Mouse (Mus musculus) kidney, adult 9 months (tissue): ENCODE measurements around the gene Smim11.
A peak's percentile ranks its signal among the peaks of the same experiment; 100 is the strongest.

Source experiments
- DNase-seq: peaks from one replicate; pipeline ENCODE4 v3.0.0; 2022

The Smim11 gene

GRCm38 (mm10) chr16:92300649-92301411 is at the start of gene Smim11:
Smim11 (plus strand) TSS chr16:92301286.
- peak; percentile 96 for DNase-seq

- DNase-seq, result no peak
These were observed 46.8 kb upstream of the Smim11 start for GRCm38 (mm10) chr16:92254316-92254715.

- no peak for DNase-seq
These were observed 33.2 kb upstream of the Smim11 start for GRCm38 (mm10) chr16:92267861-92268260.

GRCm38 (mm10) chr16:92274516-92274915 is 26.6 kb upstream of the Smim11 start:
- no peak for DNase-seq

DNA sequence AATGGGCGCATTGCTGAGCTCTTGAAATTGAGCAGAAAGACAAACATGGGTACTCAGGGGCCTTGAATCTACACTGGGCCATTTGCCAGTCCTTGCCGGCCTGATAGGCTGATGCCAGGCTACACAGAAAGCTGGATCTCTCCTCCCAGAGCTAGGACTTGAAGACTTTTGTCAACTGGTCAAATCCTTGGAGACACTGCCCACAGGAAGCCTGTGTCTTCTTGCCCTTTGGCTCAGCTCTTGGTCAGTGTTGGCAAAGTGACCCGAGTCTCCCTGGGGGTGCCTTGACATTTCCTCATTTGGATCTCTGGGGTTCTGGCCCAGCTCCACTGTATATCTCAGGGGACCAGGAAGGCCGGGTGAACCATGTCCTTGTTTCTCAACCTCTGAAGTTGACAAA is 25.6 kb upstream of the Smim11 start:
- no peak for DNase-seq

GRCm38 (mm10) chr16:92282671-92283070 is 18.4 kb upstream of the Smim11 start:
- no peak for DNase-seq

DNA sequence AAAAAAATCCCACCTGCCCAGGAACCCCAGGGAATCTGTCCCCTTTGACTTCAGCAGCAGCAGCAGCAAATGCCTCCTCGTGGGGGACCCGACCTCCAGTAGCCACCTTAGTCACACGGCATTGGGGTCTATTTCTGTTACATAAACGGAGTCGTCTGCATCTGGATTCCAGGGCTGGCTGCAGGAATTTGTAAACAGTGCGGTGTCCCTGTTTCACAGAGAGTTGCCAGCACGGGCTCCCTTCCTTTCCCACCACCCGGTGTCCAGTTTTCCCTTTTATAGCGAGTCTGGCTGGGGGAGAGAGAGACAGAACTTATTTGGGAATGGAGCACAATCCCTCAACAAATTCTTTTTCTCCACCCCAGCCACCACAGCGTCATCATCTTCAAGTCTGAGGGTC is 16.0 kb upstream of the Smim11 start:
- DNase-seq, result no peak

- peak; percentile 85 for DNase-seq
These were observed 14.5 kb upstream of the Smim11 start for GRCm38 (mm10) chr16:92286609-92287008.

GRCm38 (mm10) chr16:92288778-92289177 is 12.3 kb upstream of the Smim11 start:
- peak; percentile 36 for DNase-seq

GRCm38 (mm10) chr16:92290045-92290444 is 11.0 kb upstream of the Smim11 start:
- DNase-seq, result no peak

DNA sequence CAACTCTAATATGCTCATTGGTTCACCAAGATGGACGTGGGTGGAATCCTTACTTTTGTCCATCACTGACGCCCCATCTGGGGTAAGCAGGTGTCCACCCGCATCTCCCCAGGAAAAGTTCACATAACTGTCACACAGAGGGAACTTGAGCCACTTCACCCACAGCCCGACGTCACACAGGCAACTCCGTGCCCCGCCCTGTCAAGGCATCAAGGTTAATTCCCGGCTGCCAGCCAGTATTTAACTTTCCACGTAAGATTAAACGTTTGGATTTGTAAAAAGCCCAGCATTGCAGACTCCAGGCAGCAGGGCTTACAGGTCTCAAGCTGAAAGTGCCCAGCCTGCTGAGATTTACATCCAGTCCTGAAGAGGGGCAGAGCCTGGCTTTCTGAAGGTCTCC is 9.0 kb upstream of the Smim11 start, which contains the start of gene Kcne2:
TSS of gene Kcne2 (plus strand) at position 289 of the 400 bp plus-strand sequence.
- DNase-seq, result no peak

DNA sequence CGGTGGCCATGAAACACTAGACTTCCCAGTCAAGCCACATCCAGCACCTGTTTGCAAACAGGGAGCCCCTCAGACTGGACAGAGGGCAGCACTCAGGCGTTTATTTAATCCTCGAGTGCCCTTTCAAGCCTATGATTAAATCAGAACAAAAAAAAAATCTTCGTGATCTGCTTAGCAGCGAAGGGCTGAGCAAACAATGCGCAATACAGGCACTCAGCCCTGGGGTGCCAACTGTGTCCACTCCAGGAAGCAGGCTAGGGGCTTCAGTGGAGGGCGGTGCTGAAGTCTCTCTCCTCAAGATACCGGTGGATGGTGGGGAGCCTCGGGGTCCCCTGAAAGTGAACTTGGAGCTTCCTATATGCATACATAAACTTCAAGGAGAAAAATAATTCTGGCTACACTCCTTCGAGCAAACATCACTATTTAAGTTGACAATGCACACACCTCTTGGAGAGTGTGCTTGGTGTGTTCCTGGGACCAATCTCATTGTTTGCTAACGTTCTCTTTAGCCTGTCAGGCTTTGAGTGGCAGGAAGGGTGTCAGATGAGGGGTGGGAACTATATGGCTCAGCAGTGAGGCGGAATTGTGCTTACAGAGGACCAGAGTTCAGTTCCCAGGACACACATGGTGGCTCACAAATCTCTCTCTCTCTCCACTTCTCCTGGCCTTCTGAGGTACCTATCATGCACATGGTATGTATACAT is 6.7 kb upstream of the Smim11 start:
- DNase-seq, result no peak

- DNase-seq, result no peak
These were observed 5.8 kb upstream of the Smim11 start for GRCm38 (mm10) chr16:92295328-92295727.

GRCm38 (mm10) chr16:92301412-92301806 is 323 bp downstream of the Smim11 start:
- no peak for DNase-seq

GRCm38 (mm10) chr16:92301989-92302388 is 903 bp downstream of the Smim11 start:
- DNase-seq, result no peak

DNA sequence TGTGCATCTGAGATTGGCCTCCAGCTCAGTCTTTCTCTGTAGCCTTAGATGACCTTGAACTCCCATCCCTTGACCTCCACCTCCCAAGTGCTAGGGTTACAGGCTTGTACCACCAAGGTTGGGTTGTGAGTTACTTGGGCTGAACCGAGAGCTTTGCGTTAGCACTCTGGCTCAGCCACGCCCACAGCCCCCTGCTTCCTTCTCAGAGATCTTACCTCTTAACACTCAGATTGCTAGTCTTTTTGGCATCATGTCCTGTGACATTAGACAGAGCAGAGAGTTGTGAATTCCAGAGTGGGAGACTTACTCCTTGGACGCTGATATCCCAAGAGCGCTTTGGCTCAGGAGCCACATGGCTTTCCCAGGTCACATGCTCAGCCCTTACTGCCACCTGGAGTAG is 1.4 kb downstream of the Smim11 start:
- peak; percentile 22 for DNase-seq

DNA sequence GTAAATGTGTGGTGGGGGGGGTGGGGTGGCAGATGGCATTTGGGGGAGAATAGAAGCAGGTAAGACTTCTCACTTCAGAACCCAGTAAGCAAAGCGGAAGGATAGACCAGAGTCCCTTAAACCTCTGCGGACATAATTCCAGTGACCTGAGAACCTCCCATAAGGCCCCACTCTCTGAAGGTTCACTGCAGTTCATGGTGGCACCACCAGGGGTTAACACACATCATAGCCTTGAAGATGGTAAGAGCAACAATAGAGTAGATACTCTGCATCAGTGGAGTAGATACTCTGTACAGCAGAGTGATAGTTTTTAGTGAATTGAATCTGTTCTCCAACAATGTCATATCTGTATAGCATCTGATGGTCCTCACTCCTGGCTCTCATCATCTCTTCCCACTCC is 4.4 kb downstream of the Smim11 start:
- no peak for DNase-seq

- no peak for DNase-seq
These were observed 6.9 kb downstream of the Smim11 start for GRCm38 (mm10) chr16:92307947-92308346.

DNA sequence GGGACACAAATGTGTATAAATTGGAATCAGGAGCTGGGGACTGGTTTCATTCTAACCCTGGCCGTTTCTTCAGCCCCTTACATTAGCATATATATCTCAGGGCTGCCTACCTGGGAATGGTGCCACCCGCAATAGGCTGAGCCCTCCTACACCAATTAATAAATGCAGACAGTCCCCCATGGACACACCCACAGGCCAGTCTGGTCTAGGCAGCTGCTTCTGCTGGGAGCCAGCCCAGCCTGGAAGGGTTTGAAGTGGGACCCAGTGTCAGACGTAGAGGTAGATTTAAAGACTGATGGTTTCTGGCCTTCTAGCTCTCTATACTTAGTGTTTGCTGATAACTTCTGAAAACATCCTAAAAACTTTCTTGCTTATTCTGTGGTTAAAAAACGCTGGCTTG is 8.0 kb downstream of the Smim11 start:
- DNase-seq, result no peak

- DNase-seq, result peak; percentile 47
These were observed 13.1 kb downstream of the Smim11 start for GRCm38 (mm10) chr16:92313953-92314741.

DNA sequence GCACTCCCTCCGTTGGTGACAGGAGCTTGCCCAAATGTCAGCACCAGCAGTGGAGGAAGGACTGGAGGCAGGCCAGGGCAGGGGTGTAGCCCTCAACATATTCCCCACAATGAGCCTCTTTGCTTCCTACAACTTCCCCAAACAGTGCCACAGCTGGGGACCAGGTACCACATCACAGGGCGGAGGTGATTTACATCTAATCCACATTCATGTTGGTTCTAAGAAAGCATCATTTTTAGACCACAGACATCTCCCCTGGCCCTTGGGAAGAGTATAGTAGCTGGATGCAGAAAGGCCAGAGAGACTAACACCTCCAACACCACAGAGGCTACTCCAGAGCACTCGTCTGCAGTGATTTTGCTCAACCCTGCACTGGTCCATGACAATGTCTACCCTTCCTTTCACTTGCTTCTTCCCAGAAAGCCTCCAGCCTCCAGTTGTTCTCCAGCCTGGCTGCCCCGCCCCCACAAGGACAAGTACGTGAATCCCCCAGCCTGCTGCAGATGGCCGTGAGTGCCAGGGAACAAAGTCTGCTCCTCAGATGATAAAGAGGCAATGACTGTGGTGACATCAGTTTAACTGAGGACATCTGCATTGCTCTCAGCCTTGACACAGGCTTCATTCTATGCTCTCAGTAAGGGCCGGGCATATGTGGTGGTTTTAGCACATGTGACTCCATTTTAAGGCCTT is 15.1 kb downstream of the Smim11 start:
- no peak for DNase-seq

DNA sequence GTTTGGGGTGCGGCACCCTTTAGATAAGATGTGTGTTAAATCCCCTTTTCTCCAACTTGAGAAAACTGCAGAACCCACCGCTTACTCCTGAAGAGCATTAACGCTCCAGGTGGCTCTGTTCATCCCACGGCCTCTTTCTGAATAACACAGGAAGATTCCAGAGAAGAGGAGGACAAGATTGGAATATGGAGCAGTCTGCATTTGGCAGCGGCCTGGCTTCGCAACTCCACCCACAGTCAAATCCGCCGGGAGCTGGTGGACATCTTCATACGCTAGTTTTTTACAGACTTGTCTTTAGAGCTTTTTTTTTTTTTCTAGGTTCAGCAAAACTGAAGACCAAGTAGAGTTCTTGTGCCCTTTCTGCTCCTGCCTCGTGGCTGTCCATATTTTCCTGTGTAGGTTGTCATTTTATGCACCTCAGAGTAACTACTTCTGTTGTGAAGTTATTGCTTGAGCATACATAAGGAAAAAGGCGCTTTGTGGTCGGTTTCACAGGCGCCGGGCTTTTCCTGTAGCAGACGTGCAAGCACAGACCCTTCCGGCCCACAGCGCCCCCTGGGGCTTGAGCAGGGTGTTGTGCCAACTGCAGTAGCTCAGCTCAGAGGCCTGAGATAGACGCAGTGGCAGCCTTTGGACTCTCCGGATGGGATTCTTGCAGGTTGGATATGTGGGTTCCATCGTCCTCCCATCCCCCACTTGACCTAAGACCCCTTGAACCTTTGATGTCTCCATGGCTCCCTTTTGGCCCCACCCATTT is 18.4 kb downstream of the Smim11 start:
- DNase-seq, result peak; percentile 32
